Mouse (Mus musculus) neural tube, embryonic 10.5 days (tissue): ENCODE results near the gene Neurog2.
A peak's percentile ranks its signal among the peaks of the same experiment; 100 is the strongest.

Experiments used
- DNase-seq: peaks from one replicate; pipeline ENCODE4 v3.0.0-alpha.2; 2017; ENCODE audit warnings: low spot score; ENCODE audit errors: extremely low spot score

The Neurog2 gene

GRCm38 (mm10) chr3:127633080-127634032, at the start of gene Neurog2:
Neurog2 (plus strand) TSS chr3:127633135.
- DNase-seq: peak; percentile 75

DNA sequence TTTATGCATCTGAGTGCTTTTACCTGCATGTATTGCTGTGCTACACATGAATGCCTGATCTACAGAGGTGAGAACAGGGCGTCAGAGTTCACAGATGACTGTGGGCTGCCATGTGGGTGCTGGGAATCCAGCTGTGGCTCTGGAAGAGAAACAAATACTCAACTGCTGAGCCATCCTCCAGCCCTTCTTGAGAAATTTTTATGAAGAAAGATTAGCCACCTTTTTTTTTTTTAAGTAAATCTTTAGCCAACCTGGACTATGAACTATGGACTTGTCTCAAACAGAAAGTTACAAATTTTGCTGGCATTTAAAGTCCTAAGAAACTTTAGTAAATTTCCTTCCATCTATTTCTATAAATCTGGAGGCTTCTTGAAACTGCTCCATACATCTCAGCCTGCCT, 35.8 kb upstream of the Neurog2 start:
- no peak for DNase-seq

- no peak for DNase-seq
Observed at GRCm38 (mm10) chr3:127608109-127608508, 24.8 kb upstream of the Neurog2 start.

GRCm38 (mm10) chr3:127625296-127625695, 7.6 kb upstream of the Neurog2 start:
- DNase-seq: peak; percentile 88

- peak; percentile 68 for DNase-seq
Observed at GRCm38 (mm10) chr3:127625701-127626399, 7.1 kb upstream of the Neurog2 start.

GRCm38 (mm10) chr3:127626524-127626923, 6.4 kb upstream of the Neurog2 start:
- no peak for DNase-seq

GRCm38 (mm10) chr3:127627151-127627955, 5.6 kb upstream of the Neurog2 start:
- DNase-seq: peak; percentile 72

DNA sequence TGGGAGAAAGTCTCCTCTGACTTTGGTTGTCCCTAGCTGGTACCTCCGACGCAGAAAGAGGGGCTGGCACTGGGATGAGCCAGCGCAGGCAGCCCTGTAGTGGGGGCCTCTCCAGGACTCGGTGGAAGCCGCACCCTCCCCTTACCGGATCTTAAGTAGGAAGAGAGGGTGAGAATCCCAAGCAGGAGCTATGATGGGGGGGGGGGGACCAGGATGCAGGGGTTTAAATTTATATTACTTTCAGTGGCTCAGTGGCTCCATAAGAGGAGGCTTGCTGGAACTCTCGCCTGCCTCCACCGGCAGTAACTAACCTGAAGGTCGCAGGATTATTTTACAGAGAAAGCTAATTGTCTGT, 5.0 kb upstream of the Neurog2 start:
- DNase-seq: no peak

DNA sequence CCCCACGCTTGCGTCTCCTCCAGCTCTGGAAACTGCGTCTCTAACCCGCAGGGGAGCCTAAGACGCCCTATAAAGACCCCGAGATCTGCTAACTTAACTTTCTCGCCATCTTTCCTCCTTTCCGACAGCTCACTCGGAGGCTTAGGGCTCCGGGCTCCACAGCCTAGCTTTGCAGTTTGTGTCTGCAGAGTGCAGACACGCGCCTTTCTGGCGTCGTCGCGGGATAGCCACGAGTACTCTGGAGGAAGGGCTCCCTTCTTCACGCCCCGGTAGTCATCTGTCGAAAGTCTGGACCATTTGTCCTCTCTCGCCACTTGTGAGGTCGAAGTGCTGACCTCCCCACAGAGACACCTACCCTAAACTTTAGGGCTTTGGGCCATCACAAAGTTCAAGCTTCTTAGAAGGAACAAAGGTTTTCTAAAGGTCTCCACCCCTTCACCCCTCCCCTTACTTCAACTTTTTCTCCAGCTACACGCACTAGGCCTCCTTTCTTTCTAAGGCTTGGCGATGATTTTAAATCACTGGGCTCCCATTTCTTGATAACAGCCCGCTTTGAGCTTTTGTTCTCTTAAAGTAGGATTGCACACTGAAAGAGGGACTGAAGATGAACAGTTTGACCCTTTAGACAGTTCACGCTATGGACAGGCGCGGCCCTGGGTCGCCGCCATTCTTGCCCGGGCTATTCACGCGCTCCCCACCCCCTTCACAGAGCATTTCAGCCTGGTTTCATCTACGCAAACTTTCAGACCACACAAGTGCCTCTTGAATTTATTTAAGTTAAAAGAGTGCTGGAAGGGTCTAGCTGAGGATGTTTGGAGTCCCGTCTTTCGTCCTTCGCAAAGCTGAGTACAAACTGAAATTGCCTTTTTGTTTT, 4.4 kb upstream of the Neurog2 start:
- DNase-seq: peak; percentile 74

- DNase-seq: peak; percentile 48
Observed at GRCm38 (mm10) chr3:127630190-127630589, 2.7 kb upstream of the Neurog2 start.

GRCm38 (mm10) chr3:127630735-127631372, 2.1 kb upstream of the Neurog2 start:
- DNase-seq: peak; percentile 29

- DNase-seq: peak; percentile 59
Observed at GRCm38 (mm10) chr3:127631582-127631981, 1.4 kb upstream of the Neurog2 start.

- DNase-seq: peak; percentile 87
Observed at GRCm38 (mm10) chr3:127632531-127632930, 404 bp upstream of the Neurog2 start.

GRCm38 (mm10) chr3:127634101-127634983, 1.4 kb downstream of the Neurog2 start:
- peak; percentile 90 for DNase-seq

GRCm38 (mm10) chr3:127634984-127635349, 2.0 kb downstream of the Neurog2 start:
- no peak for DNase-seq

- DNase-seq: peak; percentile 85
Observed at GRCm38 (mm10) chr3:127639875-127640761, 7.2 kb downstream of the Neurog2 start.

DNA sequence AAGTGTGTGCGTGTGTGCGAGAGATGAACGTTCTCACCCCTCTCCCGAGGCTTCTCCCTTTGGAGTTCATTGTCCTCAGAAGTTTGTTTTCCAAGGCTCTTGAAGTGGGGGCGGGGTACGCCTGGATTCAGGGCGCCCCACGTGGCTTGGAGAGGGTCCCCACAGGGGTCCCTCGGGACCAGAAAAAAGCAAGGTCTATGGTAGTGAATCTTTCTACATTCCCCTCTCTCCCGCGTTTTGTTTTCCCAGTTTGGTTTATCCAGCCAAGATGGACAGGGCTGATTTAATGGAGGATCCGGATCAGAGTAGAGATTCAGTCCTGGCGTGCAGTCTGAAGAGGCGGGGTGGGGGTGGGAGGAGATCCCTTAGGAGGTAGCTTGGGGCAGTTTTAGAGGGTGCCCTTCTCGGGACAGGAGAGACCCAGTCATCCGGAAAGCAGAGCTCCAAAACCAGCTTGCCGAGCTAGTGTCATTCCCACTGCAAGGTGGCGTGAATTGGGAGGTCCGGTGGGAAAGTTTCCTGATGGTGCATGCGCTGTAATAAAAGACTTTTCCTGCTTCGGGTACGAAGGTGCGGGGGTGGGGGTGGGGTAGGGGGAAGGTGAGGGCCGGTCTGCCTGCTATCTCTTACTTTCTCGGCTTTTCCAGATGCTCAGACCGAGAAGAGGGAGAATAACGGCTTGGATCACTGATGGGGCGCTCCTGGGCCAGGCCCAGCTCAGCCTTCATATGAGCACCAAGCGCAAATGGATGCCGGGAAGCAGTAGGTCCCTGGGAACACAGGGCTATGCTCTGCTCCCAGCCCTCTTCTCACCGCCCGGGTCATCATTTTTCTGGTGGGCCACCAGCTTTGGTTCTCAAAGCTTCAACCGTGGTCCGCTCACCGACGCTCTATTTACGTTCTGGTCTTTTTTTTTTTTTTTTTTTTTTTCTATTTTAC, 8.1 kb downstream of the Neurog2 start:
- no peak for DNase-seq
